Mouse (Mus musculus) thymus, postnatal 14 days (tissue): ENCODE measurements around the gene AL731706.1.

Experiments used
- DNase-seq: peaks from one replicate; pipeline ENCODE4 v3.0.0; 2021

AL731706.1 gene

GRCm38 (mm10) chr2:136834715-136835075, 56.5 kb downstream of the AL731706.1 start:
- DNase-seq, result no peak

- no peak for DNase-seq
Observed at GRCm38 (mm10) chr2:136833976-136834714, 57.0 kb downstream of the AL731706.1 start.

- DNase-seq, result no peak
Observed at GRCm38 (mm10) chr2:136832936-136833335, 58.3 kb downstream of the AL731706.1 start.
